Mouse (Mus musculus): ENCODE measurements around the gene Ccnk.

Gene Ccnk

GRCm38 (mm10) chr12:108193878-108194277 lies 14.5 kb downstream of the Ccnk start:
- DNase-seq, result no peak

GRCm38 (mm10) chr12:108195761-108196160 lies 16.4 kb downstream of the Ccnk start:
- no peak for DNase-seq

DNA sequence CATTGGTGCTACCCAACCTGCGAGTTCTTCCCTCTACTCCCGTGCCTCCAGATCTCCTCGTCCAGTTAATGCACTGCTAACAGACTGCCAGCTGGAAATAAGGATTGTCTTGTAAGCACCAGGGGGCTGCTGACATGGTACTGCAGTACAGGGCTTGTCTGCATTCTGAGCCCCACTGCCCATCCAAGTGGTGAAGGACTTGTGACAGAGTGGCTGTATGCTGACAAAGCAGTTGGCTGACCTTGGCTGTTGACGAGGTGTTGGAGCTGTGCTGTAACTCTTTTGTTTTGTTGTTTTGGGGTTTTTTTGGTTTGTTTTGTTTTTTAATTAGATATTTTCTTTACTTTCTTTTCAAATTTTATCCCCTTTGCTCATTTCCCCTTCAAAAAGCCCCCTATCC lies 19.1 kb downstream of the Ccnk start:
- no peak for DNase-seq

DNA sequence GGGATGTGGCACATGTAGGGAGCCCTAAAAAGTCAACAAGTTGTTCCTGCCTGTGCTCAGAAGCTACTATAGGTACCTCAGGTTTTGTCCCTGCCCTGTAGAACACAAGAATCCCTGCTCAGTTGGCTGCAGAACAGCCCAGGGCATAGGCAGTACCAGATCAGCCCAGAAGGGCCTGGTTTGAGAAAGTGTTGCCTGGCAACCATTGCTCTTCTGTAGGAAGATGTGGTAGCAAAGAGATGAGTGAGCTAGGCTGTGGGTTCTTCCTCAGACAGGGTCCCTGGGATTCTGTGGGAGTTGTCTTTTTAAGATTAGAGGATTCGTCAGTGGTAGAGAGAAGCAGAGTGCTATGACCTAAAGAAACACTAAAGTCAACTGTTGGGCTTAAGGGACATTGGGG lies 20.7 kb downstream of the Ccnk start:
- DNase-seq, result no peak

DNA sequence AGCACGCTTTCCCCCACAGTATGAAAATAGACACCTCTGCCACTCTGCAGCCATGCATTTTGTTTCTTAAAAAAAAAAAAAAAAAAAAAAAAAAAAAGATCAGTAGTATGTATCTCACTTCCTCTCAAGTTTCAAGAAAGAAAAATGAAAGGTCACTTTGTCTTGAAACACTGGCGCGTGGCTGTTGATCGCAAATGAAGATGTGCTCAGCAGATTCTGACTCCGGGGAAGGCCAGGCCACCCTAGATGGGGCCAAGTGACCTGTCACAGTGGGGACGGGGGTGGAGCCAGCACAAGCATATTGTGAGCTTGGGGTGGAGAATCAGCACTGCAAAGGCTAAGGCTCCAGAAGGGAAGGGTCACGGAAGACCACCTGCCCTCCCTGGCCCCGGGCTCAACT lies 24.5 kb downstream of the Ccnk start:
- no peak for DNase-seq

- DNase-seq, result no peak
Measured at GRCm38 (mm10) chr12:108204978-108205377, 25.6 kb downstream of the Ccnk start.

DNA sequence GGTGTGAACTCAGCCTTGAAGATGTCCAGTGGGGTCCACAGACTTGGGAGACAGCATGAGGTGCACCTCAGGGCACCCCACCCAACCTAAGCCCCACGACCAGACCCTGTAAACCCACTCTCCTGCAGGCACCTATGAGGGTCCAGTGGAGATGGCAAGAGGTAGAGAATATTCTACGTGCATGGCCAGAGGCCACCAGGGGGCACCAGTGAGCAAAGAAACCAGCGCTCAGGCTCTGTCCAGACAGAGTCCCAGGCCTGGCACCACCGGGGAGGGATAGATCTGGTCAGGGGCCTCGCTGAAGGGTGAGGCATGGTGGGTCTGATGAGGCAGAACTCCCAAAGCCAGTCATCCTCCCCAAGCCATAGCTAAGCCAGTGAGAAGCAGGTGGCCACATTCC lies 27.3 kb downstream of the Ccnk start:
- DNase-seq, result peak; percentile 82

DNA sequence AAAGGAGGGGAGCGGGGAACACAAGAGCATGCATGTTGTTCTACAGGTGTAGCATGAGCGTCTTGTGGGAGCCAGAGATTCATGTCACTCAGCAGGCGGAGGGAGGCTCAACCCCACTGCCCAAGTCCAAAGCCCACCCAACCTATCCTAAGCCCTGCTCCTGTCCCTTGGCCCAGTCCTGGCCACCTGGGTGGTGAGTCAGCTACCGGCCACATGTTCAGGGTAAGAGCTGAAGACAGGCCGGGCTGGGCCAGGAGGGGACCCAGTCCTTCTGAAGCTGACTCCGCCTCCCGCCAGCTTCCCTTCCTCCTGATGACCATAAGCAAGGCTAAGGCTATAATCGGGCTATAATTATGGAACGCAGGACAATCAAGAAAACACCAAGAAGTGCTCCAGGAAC lies 28.8 kb downstream of the Ccnk start:
- DNase-seq, result no peak

- peak; percentile 70 for DNase-seq
Measured at GRCm38 (mm10) chr12:108208726-108209438, 29.5 kb downstream of the Ccnk start.

DNA sequence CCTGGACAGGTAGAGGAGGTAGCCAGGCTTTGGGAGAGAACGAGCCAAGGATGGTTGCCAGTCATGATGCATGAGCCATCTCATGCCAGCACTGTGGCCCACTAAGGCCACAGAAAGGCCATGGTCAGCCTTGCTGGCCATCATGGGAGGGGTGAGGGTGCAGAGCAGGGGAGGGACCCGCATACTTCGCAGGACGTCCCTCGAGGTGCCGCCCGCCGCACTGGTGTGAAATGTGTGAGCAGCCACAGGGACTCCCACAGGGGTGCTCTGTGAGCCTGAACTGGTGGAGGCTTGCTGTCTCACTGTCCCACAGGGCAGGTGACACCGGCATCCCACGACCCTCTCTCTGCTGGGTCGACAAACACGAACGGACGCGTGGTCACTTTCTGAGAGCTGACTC lies 31.2 kb downstream of the Ccnk start:
- DNase-seq, result no peak

GRCm38 (mm10) chr12:108212071-108212470 lies 32.7 kb downstream of the Ccnk start:
- DNase-seq, result no peak

DNA sequence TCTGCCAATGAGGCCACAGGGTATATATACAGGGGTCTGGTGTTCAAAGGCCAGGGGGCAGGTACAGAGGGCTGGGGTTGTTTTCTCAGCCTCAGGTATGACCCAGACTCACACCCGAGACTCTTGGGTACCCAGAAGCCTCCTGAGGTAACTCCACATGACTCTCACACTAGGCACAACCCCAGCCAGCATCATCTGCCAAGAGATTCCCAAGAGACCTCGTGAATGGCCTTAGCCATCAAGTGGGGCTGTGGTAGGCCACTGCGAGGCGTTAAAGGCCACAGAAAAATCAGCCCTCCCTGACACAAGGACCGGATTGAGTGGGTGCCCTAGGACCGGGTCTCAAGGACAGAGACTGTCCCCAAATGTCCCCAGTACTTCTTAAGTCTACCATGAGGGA lies 33.1 kb downstream of the Ccnk start:
- DNase-seq, result no peak

DNA sequence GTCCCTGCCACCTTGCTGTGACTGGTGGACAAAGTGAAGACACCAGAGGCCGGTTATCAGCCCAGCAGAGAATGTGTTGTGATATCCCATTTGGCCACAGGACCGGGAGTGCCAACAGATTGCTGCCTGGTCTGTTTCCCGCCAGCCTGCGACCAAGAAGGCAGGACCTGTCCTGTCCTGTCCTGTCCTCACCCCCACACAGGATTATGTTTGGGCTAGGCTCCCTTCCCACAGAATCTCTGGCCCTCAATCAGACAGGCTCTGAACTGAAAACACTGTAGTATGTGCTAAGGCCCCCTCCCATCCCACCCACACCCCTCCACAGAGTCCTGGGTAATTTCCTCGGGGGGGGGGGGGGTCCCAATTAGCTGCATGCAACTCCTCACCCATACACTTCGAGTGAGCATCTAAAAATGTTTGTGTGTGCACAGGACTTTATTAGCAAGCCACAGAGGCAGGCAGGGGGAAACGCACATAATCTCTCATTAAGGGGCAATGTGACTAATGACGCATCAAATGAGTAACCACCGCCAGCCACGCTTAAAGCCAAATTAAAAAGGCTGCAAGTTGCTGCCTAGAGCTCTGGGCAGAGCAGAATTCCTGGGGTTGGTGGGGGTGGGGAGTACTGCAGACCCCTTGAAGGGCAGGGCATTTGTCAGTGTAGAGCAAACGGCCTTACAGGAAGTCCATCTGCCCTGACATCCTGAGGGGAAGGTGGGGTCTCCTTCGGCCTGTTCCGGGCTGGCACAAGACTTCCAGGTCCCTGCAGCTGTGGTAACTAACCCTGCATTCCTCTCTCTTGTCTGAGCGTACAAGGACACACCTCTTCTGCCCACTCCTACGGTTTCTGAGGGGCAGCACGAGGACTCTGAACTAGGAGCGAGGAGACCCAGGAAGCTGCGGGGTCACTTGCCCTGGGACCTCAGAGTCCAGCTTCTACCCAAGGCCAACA lies 34.0 kb downstream of the Ccnk start:
- DNase-seq, result no peak

DNA sequence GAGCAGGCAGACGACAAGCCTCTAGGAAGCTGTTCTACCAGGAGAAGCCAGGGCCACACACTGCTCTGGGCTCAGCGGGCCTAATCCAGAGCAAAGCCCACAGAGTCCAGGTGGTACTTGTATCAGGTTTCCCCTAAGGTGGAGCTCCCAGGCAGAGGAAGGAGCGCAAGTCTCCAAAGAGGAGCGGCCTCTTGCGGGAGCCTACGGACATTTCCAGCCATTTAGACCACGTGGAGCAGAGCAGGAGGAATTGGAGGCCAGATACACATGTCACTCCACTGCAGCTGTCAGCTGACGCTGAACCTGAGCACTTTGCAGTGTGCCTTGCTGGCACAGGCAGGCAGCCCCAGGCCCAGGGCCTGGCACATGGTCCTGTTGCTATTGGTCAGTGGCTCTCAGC lies 35.7 kb downstream of the Ccnk start:
- no peak for DNase-seq

GRCm38 (mm10) chr12:108216611-108217370 lies 37.4 kb downstream of the Ccnk start:
- no peak for DNase-seq

DNA sequence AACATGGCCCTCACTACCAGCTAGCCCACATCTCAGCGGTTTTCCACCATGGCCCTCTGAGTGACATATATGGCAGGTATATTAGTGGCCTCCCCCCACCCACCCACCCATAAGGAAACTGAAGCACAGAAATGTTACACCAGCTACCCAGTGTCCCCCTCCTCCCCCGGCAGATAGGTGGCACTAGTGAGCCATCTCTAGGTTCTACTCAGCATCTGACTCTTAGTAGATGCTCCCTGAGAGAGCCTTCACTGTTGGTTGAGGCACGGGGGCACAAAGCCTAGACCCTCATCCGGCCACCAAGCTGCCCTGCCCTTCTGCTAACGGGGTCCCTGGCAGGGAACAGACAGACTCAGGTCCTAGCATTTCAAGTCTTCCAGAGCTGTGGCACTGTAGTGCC lies 38.2 kb downstream of the Ccnk start:
- DNase-seq, result peak; percentile 49

- no peak for DNase-seq
Measured at GRCm38 (mm10) chr12:108219163-108219562, 39.8 kb downstream of the Ccnk start.

- DNase-seq, result no peak
Measured at GRCm38 (mm10) chr12:108219825-108220616, 40.6 kb downstream of the Ccnk start.

DNA sequence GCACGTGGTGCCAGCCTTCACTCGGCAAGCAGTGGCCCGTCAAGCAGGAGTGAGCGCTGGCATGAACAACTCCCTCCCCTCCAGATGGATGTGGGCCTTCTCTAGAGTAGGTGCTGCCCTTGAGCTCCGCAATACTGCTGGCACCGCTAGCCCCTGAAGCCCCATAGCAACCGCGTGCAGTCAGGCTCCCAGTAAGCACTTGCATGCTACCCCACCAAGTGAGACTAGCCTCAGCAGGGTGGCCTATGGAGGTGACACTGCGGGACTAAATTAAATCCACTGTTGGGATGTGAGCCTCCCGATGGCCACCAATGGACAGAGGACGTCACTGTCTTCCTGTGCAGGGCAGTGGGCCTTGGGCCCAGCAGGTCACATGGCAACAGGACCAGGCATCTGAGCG lies 41.2 kb downstream of the Ccnk start:
- DNase-seq, result no peak

GRCm38 (mm10) chr12:108221206-108221605 lies 41.8 kb downstream of the Ccnk start:
- DNase-seq, result no peak

DNA sequence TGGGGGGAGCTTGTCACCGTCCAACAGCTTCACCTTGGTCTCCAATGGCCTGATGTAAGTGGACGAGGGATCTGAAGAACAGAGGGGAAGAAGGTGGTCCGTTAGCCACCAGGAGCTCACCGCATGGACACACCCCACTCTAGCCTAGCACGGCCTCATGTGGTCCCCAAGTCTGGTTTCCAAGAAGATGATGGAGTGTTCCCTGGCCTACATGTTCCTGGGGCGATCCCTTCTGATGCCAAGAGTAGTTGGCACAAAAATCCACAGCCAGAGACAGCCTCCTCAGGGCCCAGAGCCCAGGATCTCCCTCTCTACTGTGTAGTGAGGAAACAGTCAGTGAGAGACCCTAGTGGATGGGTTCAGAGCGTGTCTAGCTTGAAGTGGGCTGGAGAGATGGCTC lies 42.3 kb downstream of the Ccnk start:
- DNase-seq, result no peak

DNA sequence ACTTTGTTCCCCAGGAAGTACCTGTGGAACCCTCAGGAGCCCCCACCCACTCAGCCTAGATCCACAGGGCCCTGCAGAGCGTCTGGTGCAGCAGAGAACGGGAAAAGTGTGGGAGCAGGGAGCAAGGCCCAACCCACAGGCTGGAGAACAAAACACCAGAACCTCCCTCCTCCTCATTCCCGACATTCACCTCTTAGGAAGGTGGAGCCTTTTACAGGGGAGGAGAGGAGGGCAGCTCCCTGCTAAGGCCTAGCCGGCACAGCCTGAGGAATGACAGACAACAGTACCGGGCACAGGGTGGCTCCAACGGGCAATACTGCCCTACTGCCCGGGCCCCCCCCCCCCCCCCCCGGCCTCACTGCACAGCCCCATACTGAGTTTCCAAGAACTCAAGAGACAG lies 44.0 kb downstream of the Ccnk start:
- DNase-seq, result no peak

GRCm38 (mm10) chr12:108225781-108226180 lies 46.4 kb downstream of the Ccnk start:
- no peak for DNase-seq
